Mouse (Mus musculus): Measurements from ENCODE around the gene Pacs2.

DNA sequence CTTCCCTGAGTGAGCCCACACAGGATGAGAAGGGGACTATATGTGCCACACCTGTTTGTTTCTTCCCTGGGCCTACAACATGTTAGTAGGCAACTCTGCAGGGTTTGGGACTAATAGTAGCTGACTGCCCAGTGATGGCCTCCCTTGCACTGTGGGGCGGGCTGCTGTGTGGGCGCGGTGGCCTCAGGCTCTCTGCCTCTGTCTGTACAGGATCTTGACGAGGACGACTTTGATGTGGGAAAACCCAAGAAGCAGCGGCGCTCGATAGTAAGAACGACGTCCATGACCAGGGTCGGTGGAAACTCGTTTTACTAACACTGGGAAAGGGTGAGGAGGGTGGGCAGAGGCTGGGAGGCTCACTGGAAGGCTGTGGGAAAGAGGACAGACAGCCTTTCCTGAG, 36.4 kb downstream of the Pacs2 start:
- no peak for TF ChIP-seq CTCF (IDR thresholded peaks at IDR 0.05; ENCODE audit: extremely low read depth, insufficient read depth, low read length)
- no peak for TF ChIP-seq POLR2A (IDR thresholded peaks at IDR 0.05; ENCODE audit: extremely low read depth, insufficient read depth, low read length)
